Mouse (Mus musculus) megakaryocyte-erythroid progenitor cell, adult 5-6 weeks (primary cell): ENCODE measurements around the gene Nmrk2. TPM values are rescaled to one million over a fixed set of nuclear protein-coding genes. Genes with fewer than 3 reads are reported as not detected.
"Not testable (repeated sequence)": the region's sequence is repeated elsewhere in the genome, so short reads cannot be mapped to it uniquely, and the experiment has no call there.

ENCODE experiments used
- ATAC-seq: replicated peaks from 2 replicates; pipeline ENCODE4 v1.8.0; 2016; ENCODE audit warnings: mild to moderate bottlenecking, inconsistent platforms; ENCODE audit not compliant: severe bottlenecking, poor library complexity, low FRiP score, low TSS enrichment
- total RNA-seq, 2 experiments: library from RNA; stranded (forward) in 1 of 2; stranded (reverse) in 1 of 2; fragments of 200-1000, 215-1000 nt in 1 of 2; fragments of >200 nt in 1 of 2; fragmentation: Nextera tagmentation in 1 of 2; gene quantifications; 2 replicates each; pipeline ENCODE4 v1.2.3; 2014 to 2017

Gene Nmrk2
- total RNA-seq, 2 experiments from 2014 or later: not detected

- not testable (repeated sequence) for ATAC-seq
Observed at GRCm38 (mm10) chr10:81169411-81169900, 32.4 kb downstream of the Nmrk2 start.

GRCm38 (mm10) chr10:81168521-81169244, 33.2 kb downstream of the Nmrk2 start:
- peak; percentile 66 for ATAC-seq

- peak; percentile 27 for ATAC-seq
Observed at GRCm38 (mm10) chr10:81168087-81168431, 33.8 kb downstream of the Nmrk2 start.

GRCm38 (mm10) chr10:81167200-81168086, 34.4 kb downstream of the Nmrk2 start, which contains the start of gene Pias4:
Pias4 (minus strand) TSS chr10:81167923.
- peak; percentile 89 for ATAC-seq

- ATAC-seq: no peak
Observed at GRCm38 (mm10) chr10:81165118-81165517, 36.7 kb downstream of the Nmrk2 start.

- ATAC-seq: 0 out of 2 replicates have a peak, but pooled peaks have one; percentile 23
Observed at GRCm38 (mm10) chr10:81162318-81162652, 39.6 kb downstream of the Nmrk2 start.

GRCm38 (mm10) chr10:81161602-81162317, 40.1 kb downstream of the Nmrk2 start:
- ATAC-seq: no peak

GRCm38 (mm10) chr10:81154736-81155135, 47.1 kb downstream of the Nmrk2 start:
- no peak for ATAC-seq

GRCm38 (mm10) chr10:81154313-81154712, 47.5 kb downstream of the Nmrk2 start:
- ATAC-seq: no peak

GRCm38 (mm10) chr10:81152609-81153008, 49.2 kb downstream of the Nmrk2 start:
- ATAC-seq: no peak

GRCm38 (mm10) chr10:81151261-81151660, 50.6 kb downstream of the Nmrk2 start:
- no peak for ATAC-seq

Other genes with a start within 250 kb of the Nmrk2 start
- gene Gng7, start 187.1 kb downstream of the Nmrk2 start, total RNA-seq (2014; fragmentation: Nextera tagmentation): 1.5 and 3.6 TPM in 2 replicates
- 0.14 and 0.46 TPM in 2 replicates for gene Gng7, start 187.1 kb downstream of the Nmrk2 start, total RNA-seq (2017)
- gene Diras1, start 176.4 kb downstream of the Nmrk2 start, total RNA-seq (2014; fragmentation: Nextera tagmentation): not detected in 2 replicates
- not detected in 2 replicates for gene Diras1, start 176.4 kb downstream of the Nmrk2 start, total RNA-seq (2017)
- gene Slc39a3, start 164.6 kb downstream of the Nmrk2 start, total RNA-seq (2014; fragmentation: Nextera tagmentation): 7.0 TPM in 2 replicates
- 3.4 and 7.2 TPM in 2 replicates for gene Slc39a3, start 164.6 kb downstream of the Nmrk2 start, total RNA-seq (2017)
- gene Sgta, start 141.9 kb downstream of the Nmrk2 start, total RNA-seq (2014; fragmentation: Nextera tagmentation): 59.4 and 61.4 TPM in 2 replicates
- gene Sgta, start 141.9 kb downstream of the Nmrk2 start, total RNA-seq (2017): 34.2 and 41.6 TPM in 2 replicates
- 40.7 and 52.0 TPM in 2 replicates for gene Thop1, start 132.0 kb downstream of the Nmrk2 start, total RNA-seq (2014; fragmentation: Nextera tagmentation)
- 46.0 and 58.3 TPM in 2 replicates for gene Thop1, start 132.0 kb downstream of the Nmrk2 start, total RNA-seq (2017)
- not detected in 2 replicates for gene Creb3l3, start 103.2 kb downstream of the Nmrk2 start, total RNA-seq (2014; fragmentation: Nextera tagmentation)
- gene Creb3l3, start 103.2 kb downstream of the Nmrk2 start, total RNA-seq (2017): not detected in 2 replicates
- gene Map2k2, start 96.1 kb downstream of the Nmrk2 start, total RNA-seq (2014; fragmentation: Nextera tagmentation): 111 and 122 TPM in 2 replicates
- gene Map2k2, start 96.1 kb downstream of the Nmrk2 start, total RNA-seq (2017): 38.7 and 50.2 TPM in 2 replicates
- gene Zbtb7a, start 66.8 kb downstream of the Nmrk2 start, total RNA-seq (2014; fragmentation: Nextera tagmentation): 33.4 and 34.4 TPM in 2 replicates
- 8.5 and 15.9 TPM in 2 replicates for gene Zbtb7a, start 66.8 kb downstream of the Nmrk2 start, total RNA-seq (2017)
- 14.8 and 15.2 TPM in 2 replicates for gene Pias4, start 34.1 kb downstream of the Nmrk2 start, total RNA-seq (2014; fragmentation: Nextera tagmentation)
- gene Pias4, start 34.1 kb downstream of the Nmrk2 start, total RNA-seq (2017): 5.4 and 20.8 TPM in 2 replicates
- 1,282 and 1,455 TPM in 2 replicates for gene Eef2, start 25.4 kb downstream of the Nmrk2 start, total RNA-seq (2014; fragmentation: Nextera tagmentation)
- gene Eef2, start 25.4 kb downstream of the Nmrk2 start, total RNA-seq (2017): 1,743 and 1,799 TPM in 2 replicates
- gene Dapk3, start 19.0 kb downstream of the Nmrk2 start, total RNA-seq (2014; fragmentation: Nextera tagmentation): 27.7 and 51.7 TPM in 2 replicates
- 16.2 and 30.9 TPM in 2 replicates for gene Dapk3, start 19.0 kb downstream of the Nmrk2 start, total RNA-seq (2017)
- gene 4930442H23Rik, start 18.2 kb downstream of the Nmrk2 start, total RNA-seq (2014; fragmentation: Nextera tagmentation): not detected in 2 replicates
- gene 4930442H23Rik, start 18.2 kb downstream of the Nmrk2 start, total RNA-seq (2017): not detected in 2 replicates
- not detected in 2 replicates for gene Atcay, start 28.8 kb upstream of the Nmrk2 start, total RNA-seq (2014; fragmentation: Nextera tagmentation)
- not detected in 2 replicates for gene Atcay, start 28.8 kb upstream of the Nmrk2 start, total RNA-seq (2017)
- 1.1 and 3.5 TPM in 2 replicates for gene Zfr2, start 31.1 kb upstream of the Nmrk2 start, total RNA-seq (2014; fragmentation: Nextera tagmentation)
- gene Zfr2, start 31.1 kb upstream of the Nmrk2 start, total RNA-seq (2017): 0.46 TPM in 1 of 2 replicates, not detected in the other
- gene Matk, start 50.9 kb upstream of the Nmrk2 start, total RNA-seq (2014; fragmentation: Nextera tagmentation): 2.9 and 9.8 TPM in 2 replicates
- gene Matk, start 50.9 kb upstream of the Nmrk2 start, total RNA-seq (2017): 5.5 and 5.6 TPM in 2 replicates
- gene Mrpl54, start 64.9 kb upstream of the Nmrk2 start, total RNA-seq (2014; fragmentation: Nextera tagmentation): 130 and 158 TPM in 2 replicates
- 157 and 212 TPM in 2 replicates for gene Mrpl54, start 64.9 kb upstream of the Nmrk2 start, total RNA-seq (2017)
- gene Apba3, start 64.9 kb upstream of the Nmrk2 start, total RNA-seq (2014; fragmentation: Nextera tagmentation): 28.9 and 32.6 TPM in 2 replicates
- gene Apba3, start 64.9 kb upstream of the Nmrk2 start, total RNA-seq (2017): 2.6 and 16.7 TPM in 2 replicates
- 0.81 and 7.3 TPM in 2 replicates for gene Tjp3, start 89.5 kb upstream of the Nmrk2 start, total RNA-seq (2014; fragmentation: Nextera tagmentation)
- 1.3 and 2.5 TPM in 2 replicates for gene Tjp3, start 89.5 kb upstream of the Nmrk2 start, total RNA-seq (2017)
- 40.4 and 51.0 TPM in 2 replicates for gene Pip5k1c, start 90.9 kb upstream of the Nmrk2 start, total RNA-seq (2014; fragmentation: Nextera tagmentation)
- gene Pip5k1c, start 90.9 kb upstream of the Nmrk2 start, total RNA-seq (2017): 17.3 and 26.2 TPM in 2 replicates
- gene Cactin, start 119.1 kb upstream of the Nmrk2 start, total RNA-seq (2014; fragmentation: Nextera tagmentation): 26.4 and 46.2 TPM in 2 replicates
- 30.4 and 33.4 TPM in 2 replicates for gene Cactin, start 119.1 kb upstream of the Nmrk2 start, total RNA-seq (2017)
- 0.66 and 2.3 TPM in 2 replicates for gene Tbxa2r, start 126.7 kb upstream of the Nmrk2 start, total RNA-seq (2014; fragmentation: Nextera tagmentation)
- gene Tbxa2r, start 126.7 kb upstream of the Nmrk2 start, total RNA-seq (2017): 0.52 TPM in 1 of 2 replicates, not detected in the other
- not detected in 2 replicates for gene Gipc3, start 141.2 kb upstream of the Nmrk2 start, total RNA-seq (2014; fragmentation: Nextera tagmentation)
- not detected in 2 replicates for gene Gipc3, start 141.2 kb upstream of the Nmrk2 start, total RNA-seq (2017)
- gene Hmg20b, start 148.4 kb upstream of the Nmrk2 start, total RNA-seq (2014; fragmentation: Nextera tagmentation): 25.7 and 37.6 TPM in 2 replicates
- gene Hmg20b, start 148.4 kb upstream of the Nmrk2 start, total RNA-seq (2017): 44.2 and 61.1 TPM in 2 replicates
- 15.7 and 16.4 TPM in 2 replicates for gene Mfsd12, start 155.4 kb upstream of the Nmrk2 start, total RNA-seq (2014; fragmentation: Nextera tagmentation)
- gene Mfsd12, start 155.4 kb upstream of the Nmrk2 start, total RNA-seq (2017): 13.9 and 14.1 TPM in 2 replicates
- gene 4930404N11Rik, start 163.8 kb upstream of the Nmrk2 start, total RNA-seq (2014; fragmentation: Nextera tagmentation): 0.70 TPM in 1 of 2 replicates, not detected in the other
- gene 4930404N11Rik, start 163.8 kb upstream of the Nmrk2 start, total RNA-seq (2017): 1.9 TPM in 1 of 2 replicates, not detected in the other
- gene Fzr1, start 176.5 kb upstream of the Nmrk2 start, total RNA-seq (2014; fragmentation: Nextera tagmentation): 28.5 and 50.0 TPM in 2 replicates
- 12.2 and 14.9 TPM in 2 replicates for gene Fzr1, start 176.5 kb upstream of the Nmrk2 start, total RNA-seq (2017)
- gene Dohh, start 182.4 kb upstream of the Nmrk2 start, total RNA-seq (2014; fragmentation: Nextera tagmentation): 12.3 and 31.4 TPM in 2 replicates
- 31.2 and 37.8 TPM in 2 replicates for gene Dohh, start 182.4 kb upstream of the Nmrk2 start, total RNA-seq (2017)
- gene Gm48551, start 182.4 kb upstream of the Nmrk2 start, total RNA-seq (2014; fragmentation: Nextera tagmentation): 1.2 and 6.3 TPM in 2 replicates
- gene Gm48551, start 182.4 kb upstream of the Nmrk2 start, total RNA-seq (2017): 0.11 and 2.6 TPM in 2 replicates
- 4.0 TPM in 1 of 2 replicates, not detected in the other for gene Gm48552, start 187.0 kb upstream of the Nmrk2 start, total RNA-seq (2014; fragmentation: Nextera tagmentation)
- gene Gm48552, start 187.0 kb upstream of the Nmrk2 start, total RNA-seq (2017): not detected in 2 replicates
- gene Smim24, start 191.0 kb upstream of the Nmrk2 start, total RNA-seq (2014; fragmentation: Nextera tagmentation): 7.7 and 12.8 TPM in 2 replicates
- 7.4 and 7.5 TPM in 2 replicates for gene Smim24, start 191.0 kb upstream of the Nmrk2 start, total RNA-seq (2017)